Mouse (Mus musculus): Measurements from ENCODE around the gene Hils1. TPM values are rescaled to one million over a fixed set of nuclear protein-coding genes. Genes with fewer than 3 reads are reported as not detected.

Hils1 gene
- polyA plus RNA-seq, 1 experiment from 2014 or later = not detected

- ATAC-seq (ENCODE audit: low FRiP score, low read depth) = no peak
- no peaks in the 10 kb centered on the region for H3K9me3 ChIP-seq
- peaks cover 72% of the 10 kb centered on the region for H3K4me1 ChIP-seq
- H3K4me3 ChIP-seq = peak overlapping the region; percentile 73
- H3K4me2 ChIP-seq (replicated peaks) = peak overlapping the region; percentile 98
- WGBS = 49% methylated on average over 6 of the region's 6 CpGs
- H3K27ac ChIP-seq (replicated peaks) = peak overlapping the region; percentile 91
- H3K9ac ChIP-seq (replicated peaks) = peak overlapping the region; percentile 92
- H3K27me3 ChIP-seq = no peaks in the 10 kb centered on the region
- no peaks in the 10 kb centered on the region for H3K36me3 ChIP-seq
Measured at GRCm38 (mm10) chr11:94990102-94990748, 22.8 kb downstream of the Hils1 start.

- ATAC-seq (ENCODE audit: low FRiP score, low read depth) = peak; percentile 77
Measured at GRCm38 (mm10) chr11:94990749-94991577, 23.6 kb downstream of the Hils1 start, which contains the start of gene Ppp1r9b. Ppp1r9b (plus strand) TSS chr11:94991035.

DNA sequence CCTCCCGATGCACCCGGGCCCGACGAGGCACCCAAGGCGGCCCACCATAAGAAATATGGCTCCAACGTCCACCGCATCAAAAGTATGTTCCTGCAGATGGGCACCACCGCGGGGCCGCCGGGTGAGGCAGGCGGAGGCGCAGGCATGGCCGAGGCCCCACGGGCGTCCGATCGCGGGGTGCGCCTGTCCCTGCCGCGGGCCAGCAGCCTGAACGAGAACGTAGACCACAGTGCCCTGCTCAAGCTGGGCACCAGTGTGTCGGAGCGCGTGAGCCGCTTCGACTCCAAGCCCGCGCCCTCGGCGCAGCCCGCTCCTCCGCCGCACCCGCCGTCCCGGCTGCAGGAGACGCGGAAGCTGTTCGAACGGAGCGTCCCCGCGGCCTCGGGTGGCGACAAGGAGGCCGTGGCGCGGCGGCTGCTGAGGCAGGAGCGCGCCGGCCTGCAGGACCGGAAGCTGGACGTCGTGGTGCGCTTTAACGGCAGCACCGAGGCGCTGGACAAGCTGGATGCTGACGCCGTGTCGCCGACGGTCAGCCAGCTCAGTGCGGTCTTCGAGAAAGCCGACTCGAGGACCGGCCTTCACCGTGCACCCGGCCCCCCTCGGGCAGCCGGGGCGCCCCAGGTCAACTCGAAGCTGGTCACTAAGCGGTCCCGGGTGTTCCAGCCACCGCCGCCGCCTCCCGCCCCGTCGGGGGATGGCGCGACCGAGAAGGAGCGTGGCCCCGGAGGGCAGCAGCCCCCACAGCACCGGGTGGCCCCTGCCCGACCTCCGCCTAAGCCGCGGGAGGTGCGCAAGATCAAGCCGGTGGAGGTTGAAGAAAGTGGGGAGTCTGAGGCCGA lies 24.5 kb downstream of the Hils1 start:
- Histone ChIP-seq H3K9me3 (no peaks in the 10 kb centered on the region), H3K4me1 (peaks cover 78% of the 10 kb centered on the region), H3K27ac (replicated peaks) (peak overlapping the region; percentile 91), H3K27me3 (no peaks in the 10 kb centered on the region), H3K9ac (replicated peaks) (peak overlapping the region; percentile 92), H3K36me3 (peaks cover 6% of the 10 kb centered on the region), H3K4me2 (replicated peaks) (peak overlapping the region; percentile 98), H3K4me3 (peak overlapping the region; percentile 73)
- WGBS = under 1% methylated on average over 98 of the region's 99 CpGs
- ATAC-seq (ENCODE audit: low FRiP score, low read depth) = no peak

More at GRCm38 (mm10) chr11:94990749-94991577, 23.6 kb downstream of the Hils1 start, which contains the start of gene Ppp1r9b:
- H3K9ac ChIP-seq (replicated peaks) = peak within 1 kb of the TSS; percentile 92
- H3K4me2 ChIP-seq (replicated peaks) = peak within 1 kb of the TSS; percentile 98
- no peaks in the 10 kb centered on the region for H3K36me3 ChIP-seq
- H3K27me3 ChIP-seq = no peaks in the 10 kb centered on the region
- H3K9me3 ChIP-seq = no peaks in the 10 kb centered on the region
- peaks cover 76% of the 10 kb centered on the region for H3K4me1 ChIP-seq
- peak within 1 kb of the TSS; percentile 91 for H3K27ac ChIP-seq (replicated peaks)
- under 1% methylated on average over 62 of the region's 69 CpGs for WGBS
- peak within 1 kb of the TSS; percentile 73 for H3K4me3 ChIP-seq

DNA sequence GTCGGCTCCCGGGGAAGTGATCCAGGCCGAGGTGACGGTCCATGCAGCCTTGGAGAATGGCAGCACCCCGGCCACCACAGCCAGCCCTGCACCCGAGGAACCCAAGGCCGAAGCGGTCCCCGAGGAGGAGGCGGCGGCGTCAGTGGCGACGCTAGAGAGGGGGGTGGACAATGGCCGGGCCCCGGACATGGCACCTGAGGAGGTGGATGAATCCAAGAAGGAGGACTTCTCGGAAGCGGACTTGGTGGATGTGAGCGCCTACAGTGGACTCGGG lies 25.0 kb downstream of the Hils1 start:
- H3K27ac ChIP-seq (replicated peaks) = peak overlapping the region; percentile 91

GRCm38 (mm10) chr11:94992754-94993606 lies 25.6 kb downstream of the Hils1 start:
- Histone ChIP-seq H3K27ac (replicated peaks) (no peak overlapping the region), H3K27me3 (no peaks in the 10 kb centered on the region), H3K9ac (replicated peaks) (peak overlapping the region; percentile 92), H3K36me3 (peaks cover 17% of the 10 kb centered on the region), H3K4me1 (peaks cover 71% of the 10 kb centered on the region), H3K4me3 (peak overlapping the region; percentile 73), H3K4me2 (replicated peaks) (peak overlapping the region; percentile 98), H3K9me3 (no peaks in the 10 kb centered on the region)
- WGBS = 2% methylated on average over 22 of the region's 22 CpGs
- no peak for ATAC-seq (ENCODE audit: low FRiP score, low read depth)

More for the DNA sequence above, 25.0 kb downstream of the Hils1 start:
- H3K4me1 ChIP-seq = peaks cover 73% of the 10 kb centered on the region
- peak overlapping the region; percentile 73 for H3K4me3 ChIP-seq
- under 1% methylated on average over 20 of the region's 20 CpGs for WGBS
- H3K9me3 ChIP-seq = no peaks in the 10 kb centered on the region
- ATAC-seq (ENCODE audit: low FRiP score, low read depth) = no peak
- no peaks in the 10 kb centered on the region for H3K27me3 ChIP-seq
- H3K36me3 ChIP-seq = peaks cover 11% of the 10 kb centered on the region
- H3K9ac ChIP-seq (replicated peaks) = peak overlapping the region; percentile 92
- H3K4me2 ChIP-seq (replicated peaks) = peak overlapping the region; percentile 98

DNA sequence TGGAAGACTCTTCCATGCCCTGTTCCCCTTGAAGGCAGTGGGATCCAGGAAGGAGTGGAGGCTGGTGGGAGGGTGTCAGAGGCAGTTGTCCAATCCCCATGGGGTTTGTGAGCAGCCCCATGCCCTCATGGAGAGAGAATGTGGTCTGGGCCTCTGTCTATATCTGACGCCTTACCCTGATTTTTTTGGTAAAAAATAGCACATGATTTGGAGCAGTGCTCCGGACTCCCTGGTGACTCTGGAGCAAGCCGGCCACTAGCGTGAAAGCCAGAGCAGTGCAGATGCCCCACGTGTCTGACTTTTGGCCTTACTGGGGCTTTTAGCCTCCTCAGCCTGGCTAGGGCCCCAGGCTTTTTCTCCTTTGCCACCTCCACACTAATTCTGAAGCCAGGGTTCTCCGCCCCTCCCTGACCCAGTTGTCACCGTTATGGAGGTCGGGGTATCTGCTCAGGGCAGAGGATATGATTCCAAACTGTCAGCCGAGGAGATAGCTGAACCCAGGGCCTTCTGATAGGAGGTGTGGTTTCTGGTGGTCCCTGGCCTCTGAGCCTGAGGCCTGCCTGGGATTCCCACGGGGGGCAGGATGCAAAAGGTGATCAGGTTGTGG lies 26.9 kb downstream of the Hils1 start:
- Histone ChIP-seq H3K4me3 (peak overlapping the region; percentile 73), H3K27me3 (no peaks in the 10 kb centered on the region), H3K36me3 (peaks cover 30% of the 10 kb centered on the region), H3K4me2 (replicated peaks) (peak overlapping the region; percentile 98), H3K27ac (replicated peaks) (no peak overlapping the region), H3K9me3 (no peaks in the 10 kb centered on the region), H3K4me1 (peaks cover 64% of the 10 kb centered on the region), H3K9ac (replicated peaks) (peak overlapping the region; percentile 92)
- no peak for ATAC-seq (ENCODE audit: low FRiP score, low read depth)
- 47% methylated on average over 10 of the region's 10 CpGs for WGBS

GRCm38 (mm10) chr11:94994947-94995772 lies 27.8 kb downstream of the Hils1 start:
- Histone ChIP-seq H3K4me3 (peak overlapping the region; percentile 73), H3K27ac (replicated peaks) (no peak overlapping the region), H3K36me3 (peaks cover 39% of the 10 kb centered on the region), H3K4me1 (peaks cover 60% of the 10 kb centered on the region), H3K9ac (replicated peaks) (peak overlapping the region; percentile 92), H3K4me2 (replicated peaks) (peak overlapping the region; percentile 98), H3K27me3 (no peaks in the 10 kb centered on the region), H3K9me3 (no peaks in the 10 kb centered on the region)
- no peak for ATAC-seq (ENCODE audit: low FRiP score, low read depth)
- WGBS = 79% methylated on average over 11 of the region's 11 CpGs

GRCm38 (mm10) chr11:94996101-94996500 lies 28.7 kb downstream of the Hils1 start:
- peaks cover 43% of the 10 kb centered on the region for H3K36me3 ChIP-seq
- 89% methylated on average over 8 of the region's 8 CpGs for WGBS
- H3K4me3 ChIP-seq = no peak overlapping the region
- H3K27me3 ChIP-seq = no peaks in the 10 kb centered on the region
- H3K9ac ChIP-seq (replicated peaks) = no peak overlapping the region
- peaks cover 63% of the 10 kb centered on the region for H3K4me1 ChIP-seq
- peak overlapping the region; percentile 98 for H3K4me2 ChIP-seq (replicated peaks)
- H3K27ac ChIP-seq (replicated peaks) = no peak overlapping the region
- no peak for ATAC-seq (ENCODE audit: low FRiP score, low read depth)
- no peaks in the 10 kb centered on the region for H3K9me3 ChIP-seq

DNA sequence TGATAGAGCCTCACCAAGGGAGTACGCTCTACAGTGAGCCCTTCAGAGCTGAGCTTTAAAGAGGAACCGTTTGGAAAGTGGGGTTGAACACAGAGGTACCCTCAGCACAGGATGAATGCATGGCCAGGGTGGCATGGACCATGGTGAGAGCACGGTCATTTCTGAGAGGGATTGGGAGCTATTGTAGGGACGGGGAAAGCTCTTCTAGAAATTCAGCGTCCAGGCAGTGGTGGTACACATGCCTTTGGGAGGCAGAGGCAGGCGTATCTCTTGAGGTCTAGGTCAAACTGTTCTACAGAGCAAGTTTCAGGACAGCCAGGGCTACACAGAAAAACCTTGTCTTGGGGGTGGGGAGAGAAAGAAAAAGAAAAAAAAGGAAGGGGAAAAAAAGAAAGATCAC lies 29.6 kb downstream of the Hils1 start:
- ATAC-seq (ENCODE audit: low FRiP score, low read depth) = no peak
- WGBS = 96% methylated on average over 6 of the region's 6 CpGs
- Histone ChIP-seq H3K4me1 (peaks cover 61% of the 10 kb centered on the region), H3K9me3 (no peaks in the 10 kb centered on the region), H3K4me2 (replicated peaks) (no peak overlapping the region), H3K27ac (replicated peaks) (no peak overlapping the region), H3K36me3 (peaks cover 50% of the 10 kb centered on the region), H3K27me3 (no peaks in the 10 kb centered on the region), H3K4me3 (no peak overlapping the region), H3K9ac (replicated peaks) (no peak overlapping the region)

- 70% methylated on average over 5 of the region's 5 CpGs for WGBS
- Histone ChIP-seq H3K9me3 (no peaks in the 10 kb centered on the region), H3K27ac (replicated peaks) (0 out of 2 replicates have a peak overlapping the region, but pooled peaks have one; percentile 26), H3K36me3 (peaks cover 56% of the 10 kb centered on the region), H3K4me3 (no peak overlapping the region), H3K4me2 (replicated peaks) (no peak overlapping the region), H3K27me3 (no peaks in the 10 kb centered on the region), H3K4me1 (peaks cover 55% of the 10 kb centered on the region), H3K9ac (replicated peaks) (no peak overlapping the region)
- ATAC-seq (ENCODE audit: low FRiP score, low read depth) = no peak
Measured at GRCm38 (mm10) chr11:94997596-94997995, 30.2 kb downstream of the Hils1 start.

Measured in midbrain, embryonic 12.5 days (tissue).